Mouse (Mus musculus) regulatory T cell (primary cell): ENCODE results near the gene Acta2.

Source experiments
- in situ Hi-C: fragments of 300-600 bp; cut with MboI, MseI; formaldehyde crosslinking; loops from one replicate; pipeline ENCODE4 v1.15.1; 2025; ENCODE audit warnings: high pct_unique_total_duplicates

Gene Acta2

GRCm38 (mm10) chr19:34192008-34192963 is 63.1 kb downstream of the Acta2 start, which contains the start of gene Stambpl1:
Gene Stambpl1 (plus strand): TSS chr19:34192229.
- in situ Hi-C loops = no loop called here

- in situ Hi-C loops = no loop called here
Observed at GRCm38 (mm10) chr19:34191645-34192007, 63.8 kb downstream of the Acta2 start.
